Mouse (Mus musculus) kidney, postnatal 0 days (tissue): ENCODE measurements around the gene Prkab2. TPM values are rescaled to one million over a fixed set of nuclear protein-coding genes. Genes with fewer than 3 reads are reported as not detected.

ENCODE experiments used
- ATAC-seq: fragments of 200-750 bp; cut with Nextera tagmentation; replicated peaks from 2 replicates; pipeline ENCODE4 v1.8.0; 2017; ENCODE audit warnings: low read depth, moderate number of reproducible peaks, moderate TSS enrichment, moderate library complexity; ENCODE audit not compliant: low FRiP score
- DNase-seq: peaks from one replicate; pipeline ENCODE4 v3.0.0-alpha.2; 2016; ENCODE audit warnings: low spot score
- H3K27ac ChIP-seq: fragments of 300-500 bp; sonication (generic); 2 replicates; pipeline ENCODE4 v1.5.1; 2014; ENCODE audit warnings: mild to moderate bottlenecking
- H3K27me3 ChIP-seq: fragments of 300-500 bp; sonication (generic); 2 replicates; pipeline ENCODE4 v1.6.1; 2014; ENCODE audit warnings: low read length, mixed read lengths; ENCODE audit not compliant: insufficient read depth
- H3K36me3 ChIP-seq: fragments of 300-500 bp; sonication (generic); 2 replicates; pipeline ENCODE4 v1.6.1; 2014; ENCODE audit warnings: low read length, mixed read lengths; ENCODE audit not compliant: insufficient read depth
- H3K4me1 ChIP-seq: fragments of 300-500 bp; sonication (generic); replicated peaks from 2 replicates; pipeline ENCODE4 v1.6.1; 2014; ENCODE audit warnings: antibody characterized with exemption, low read length, mixed read lengths; ENCODE audit not compliant: insufficient read depth
- H3K4me2 ChIP-seq: fragments of 300-500 bp; sonication (generic); 2 replicates; pipeline ENCODE4 v1.6.1; 2014; ENCODE audit warnings: mild to moderate bottlenecking, low read length, moderate library complexity, mixed read lengths
- H3K4me3 ChIP-seq: fragments of 300-500 bp; sonication (generic); replicated peaks from 2 replicates; pipeline ENCODE4 v1.5.1; 2014; ENCODE audit warnings: low read depth, low read length
- H3K9ac ChIP-seq: fragments of 300-500 bp; sonication (generic); 2 replicates; pipeline ENCODE4 v1.6.1; 2014; ENCODE audit warnings: low read depth, low read length
- H3K9me3 ChIP-seq: fragments of 300-500 bp; sonication (generic); replicated peaks from 2 replicates; pipeline ENCODE4 v1.6.1; 2016; ENCODE audit warnings: low read length, inconsistent platforms, mixed read lengths
- CTCF ChIP-seq: IDR thresholded peaks from 2 replicates; pipeline ENCODE4 v1.5.1; 2016; ENCODE audit warnings: antibody characterized with exemption, low read depth, mild to moderate bottlenecking, moderate library complexity
- WGBS: fragments of 180-500 bp; shearing (Covaris S2); extraction: QIAGEN DNeasy Blood & Tissue Kit; methylation state at CpG from one replicate; pipeline ENCODE4 v1.1.7; 2014; 5-methylcytosine and 5-hydroxymethylcytosine counted together
- polyA plus RNA-seq: library from polyadenylated mRNA; unstranded; fragments of >200 nt; fragmentation: Nextera tagmentation; extraction: Ambion mirVana; gene quantifications from 2 replicates; pipeline ENCODE4 v1.2.1, GENCODE M21; 2015

Gene Prkab2
- polyA plus RNA-seq, 1 experiment from 2014 or later: 4.7 TPM

DNA sequence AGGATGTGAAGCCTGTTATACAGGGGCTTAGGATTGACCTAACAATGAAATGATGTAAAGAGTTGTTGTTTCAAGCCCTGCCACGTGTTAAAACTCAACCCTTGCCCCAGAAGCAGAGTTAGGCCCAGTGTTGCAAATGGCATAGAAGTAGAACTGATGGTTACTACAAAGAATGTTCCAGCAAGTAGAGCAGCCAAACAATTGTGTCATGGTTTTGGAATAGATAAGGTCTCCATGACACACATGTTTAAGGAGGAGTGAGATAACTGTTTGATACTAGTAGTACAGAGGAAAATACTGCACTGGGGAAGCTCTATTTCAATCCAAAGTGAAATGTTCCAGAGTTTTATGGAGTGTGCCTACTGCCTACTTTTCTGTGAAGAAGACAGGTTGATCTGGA is 9.5 kb upstream of the Prkab2 start:
- H3K36me3 ChIP-seq: no peaks in the 10 kb centered on the region
- H3K27ac ChIP-seq: no peak overlapping the region
- no peak overlapping the region for H3K9ac ChIP-seq
- no peaks in the 10 kb centered on the region for H3K27me3 ChIP-seq
- 27% methylated on average over 1 of the region's 1 CpGs for WGBS
- no peaks in the 10 kb centered on the region for H3K9me3 ChIP-seq
- TF ChIP-seq CTCF: no peak
- H3K4me3 ChIP-seq: no peak overlapping the region
- no peak for ATAC-seq
- H3K4me2 ChIP-seq: no peak overlapping the region
- no peaks in the 10 kb centered on the region for H3K4me1 ChIP-seq
- peak; percentile 23 for DNase-seq

DNA sequence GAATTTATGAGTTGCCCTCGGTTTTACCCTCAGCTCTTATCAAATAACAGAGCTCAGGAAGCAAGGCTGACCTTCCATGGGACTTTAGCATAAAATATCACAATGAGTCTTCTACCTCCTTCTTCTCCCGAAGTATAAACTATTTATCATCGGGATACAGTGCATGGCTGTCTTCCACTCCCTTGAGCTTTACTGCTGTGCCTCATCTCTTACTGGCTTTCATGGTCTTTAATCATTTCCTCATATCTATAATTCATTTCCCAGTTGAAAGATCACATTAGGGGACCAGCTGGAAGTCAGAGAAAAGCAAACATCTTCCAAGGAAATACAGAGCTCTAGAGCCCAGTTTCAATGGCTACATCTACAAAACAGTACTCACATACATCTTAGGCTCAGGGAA is 9.0 kb upstream of the Prkab2 start:
- DNase-seq (peak; percentile 65), ATAC-seq (no peak)
- H3K27me3 ChIP-seq: no peaks in the 10 kb centered on the region
- H3K36me3 ChIP-seq: no peaks in the 10 kb centered on the region
- no peaks in the 10 kb centered on the region for H3K9me3 ChIP-seq
- TF ChIP-seq CTCF: no peak
- no peak overlapping the region for H3K4me3 ChIP-seq
- WGBS: 16% methylated on average over 3 of the region's 3 CpGs
- no peak overlapping the region for H3K4me2 ChIP-seq
- H3K9ac ChIP-seq: no peak overlapping the region
- no peak overlapping the region for H3K27ac ChIP-seq
- no peaks in the 10 kb centered on the region for H3K4me1 ChIP-seq

DNA sequence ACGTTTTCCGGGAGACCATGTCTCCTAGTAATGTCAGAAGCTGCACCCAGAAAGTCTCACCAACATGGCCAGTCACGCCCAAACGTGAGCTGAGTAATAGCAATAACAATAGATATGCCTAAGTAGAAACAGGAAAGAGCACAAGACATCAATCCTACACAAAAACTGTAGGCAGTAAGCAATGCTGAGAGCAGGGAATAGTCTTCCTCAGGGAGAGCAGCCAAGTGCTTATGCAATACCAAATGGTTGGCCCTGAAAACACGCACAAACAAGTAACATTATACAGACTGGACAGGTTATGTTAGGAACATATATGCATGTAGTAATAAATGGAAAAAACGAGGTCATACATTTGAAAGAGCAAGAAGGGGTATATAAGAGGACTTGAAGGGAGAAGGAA is 8.5 kb upstream of the Prkab2 start:
- Histone ChIP-seq H3K4me1 (no peaks in the 10 kb centered on the region), H3K36me3 (no peaks in the 10 kb centered on the region), H3K9ac (no peak overlapping the region), H3K4me3 (no peak overlapping the region), H3K27me3 (no peaks in the 10 kb centered on the region), H3K27ac (no peak overlapping the region), H3K4me2 (no peak overlapping the region), H3K9me3 (no peaks in the 10 kb centered on the region)
- ATAC-seq: no peak
- TF ChIP-seq CTCF: no peak
- 59% methylated on average over 6 of the region's 6 CpGs for WGBS
- no peak for DNase-seq

DNA sequence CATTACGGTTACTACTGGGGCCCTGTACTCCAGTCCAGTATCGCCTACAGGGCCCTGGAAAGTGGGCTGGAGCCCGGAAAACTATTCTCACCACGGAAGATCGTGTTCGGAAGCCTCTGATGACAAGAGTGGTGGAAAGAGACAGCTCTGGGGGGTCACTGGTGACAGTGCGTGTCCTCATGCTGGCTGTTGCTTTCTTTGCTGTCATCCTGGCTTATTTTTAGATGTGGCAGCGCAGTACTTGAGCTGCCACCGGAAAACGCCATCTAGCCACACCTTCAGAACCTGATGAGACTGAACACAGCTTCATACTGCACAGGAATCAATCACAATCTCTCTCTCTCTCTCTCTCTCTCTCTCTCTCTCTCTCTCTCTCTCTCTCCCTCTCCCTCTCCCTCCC is 6.4 kb upstream of the Prkab2 start:
- no peaks in the 10 kb centered on the region for H3K27me3 ChIP-seq
- no peak for TF ChIP-seq CTCF
- no peak overlapping the region for H3K9ac ChIP-seq
- no peak overlapping the region for H3K4me2 ChIP-seq
- H3K27ac ChIP-seq: no peak overlapping the region
- no peak overlapping the region for H3K4me3 ChIP-seq
- no peaks in the 10 kb centered on the region for H3K36me3 ChIP-seq
- H3K9me3 ChIP-seq: no peaks in the 10 kb centered on the region
- DNase-seq (no peak), ATAC-seq (no peak)
- H3K4me1 ChIP-seq: no peaks in the 10 kb centered on the region
- 80% methylated on average over 10 of the region's 10 CpGs for WGBS

DNA sequence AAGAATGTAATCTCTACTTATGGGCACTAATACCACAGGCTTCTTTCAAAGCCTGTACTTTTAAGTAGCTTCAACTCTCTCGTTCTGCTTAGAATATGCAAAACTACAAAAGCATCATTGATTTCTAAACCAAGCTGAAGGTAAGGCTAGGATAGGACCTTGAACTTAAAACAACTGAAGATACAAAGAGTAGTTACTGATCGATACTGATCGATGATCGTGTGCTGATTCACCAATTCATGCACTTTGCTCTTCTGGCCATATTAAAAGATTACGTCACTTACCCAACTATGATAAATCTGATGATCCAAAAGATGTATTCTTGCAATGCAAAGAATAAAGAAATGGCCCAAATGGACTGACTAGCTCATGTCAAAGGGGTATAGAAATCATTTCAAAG is 4.2 kb upstream of the Prkab2 start:
- H3K4me1 ChIP-seq: 0 out of 2 replicates have a peak, but pooled peaks cover 4% of the 10 kb centered on the region
- no peak for DNase-seq
- H3K4me2 ChIP-seq: no peak overlapping the region
- no peaks in the 10 kb centered on the region for H3K36me3 ChIP-seq
- no peak overlapping the region for H3K27ac ChIP-seq
- no peak overlapping the region for H3K4me3 ChIP-seq
- ATAC-seq: no peak
- no peak for TF ChIP-seq CTCF
- H3K9me3 ChIP-seq: no peaks in the 10 kb centered on the region
- WGBS: 94% methylated on average over 5 of the region's 5 CpGs
- H3K9ac ChIP-seq: no peak overlapping the region
- no peaks in the 10 kb centered on the region for H3K27me3 ChIP-seq

DNA sequence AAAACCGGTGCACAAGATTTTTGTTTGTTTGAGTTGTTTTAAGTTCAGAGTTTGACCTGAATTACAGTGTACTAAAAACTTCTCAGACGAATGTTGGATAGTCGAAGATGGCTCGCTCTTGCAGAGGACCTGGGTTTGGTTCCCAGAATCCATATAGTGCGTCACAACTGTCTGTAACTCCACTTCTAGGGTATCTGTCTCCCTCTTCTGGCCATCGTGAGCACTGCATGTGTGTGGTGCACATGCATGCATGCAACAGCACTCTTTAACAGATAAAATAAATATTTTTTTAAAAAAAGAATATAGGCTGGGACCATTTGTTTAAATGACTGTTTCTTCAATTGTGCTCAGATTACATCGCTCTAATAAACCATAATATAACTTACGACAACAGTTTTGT is 3.1 kb upstream of the Prkab2 start:
- ATAC-seq: no peak
- H3K27ac ChIP-seq: no peak overlapping the region
- no peaks in the 10 kb centered on the region for H3K9me3 ChIP-seq

More for the DNA sequence above, 3.1 kb upstream of the Prkab2 start:
- Histone ChIP-seq H3K4me2 (no peak overlapping the region), H3K4me1 (0 out of 2 replicates have a peak, but pooled peaks cover 10% of the 10 kb centered on the region), H3K27me3 (no peaks in the 10 kb centered on the region), H3K4me3 (no peak overlapping the region), H3K36me3 (no peaks in the 10 kb centered on the region), H3K9ac (no peak overlapping the region)
- peak; percentile 53; the same call in 1 of the 2 replicates for TF ChIP-seq CTCF
- DNase-seq: no peak
- 86% methylated on average over 8 of the region's 8 CpGs for WGBS
